Mouse (Mus musculus): ENCODE results near the gene Fblim1. TPM values are rescaled to one million over a fixed set of nuclear protein-coding genes. Genes with fewer than 3 reads are reported as not detected.
A peak's percentile ranks its signal among the peaks of the same experiment; 100 is the strongest.

The Fblim1 gene
- total and polyA plus RNA-seq, 2 experiments from 2014 or later = 57.5 to 61.5 TPM

GRCm38 (mm10) chr4:141544536-141544935 is 61.4 kb downstream of the Fblim1 start:
- Histone ChIP-seq H3K9ac (replicated peaks; ENCODE audit: low read depth, low read length) (peak overlapping the region; percentile 85; the same call in 1 of the 2 replicates), H3K9me3 (replicated peaks; ENCODE audit: control insufficient read depth, low read length) (no peaks in the 10 kb centered on the region), H3K4me3 (ENCODE audit: low read depth, low read length) (peak overlapping the region; percentile 80), H3K27me3 (ENCODE audit: control insufficient read depth, insufficient read depth, low read length) (no peaks in the 10 kb centered on the region), H3K4me2 (ENCODE audit: low read depth, low read length) (peak overlapping the region; percentile 83), H3K36me3 (replicated peaks; ENCODE audit: control insufficient read depth, insufficient read depth, low read length) (no peaks in the 10 kb centered on the region), H3K4me1 (ENCODE audit: control insufficient read depth, insufficient read depth) (0 out of 2 replicates have a peak, but pooled peaks cover 13% of the 10 kb centered on the region), H3K27ac (ENCODE audit: low read depth) (peak overlapping the region; percentile 100)
- ATAC-seq (ENCODE audit: insufficient read depth, low read depth) (no peak), DNase-seq (ENCODE audit: low spot score) (no peak)
- 53% methylated on average over 2 of the region's 2 CpGs for WGBS
- TF ChIP-seq CTCF (IDR thresholded peaks at IDR 0.05; ENCODE audit: low read depth) = no peak

- no peak overlapping the region for H3K4me3 ChIP-seq (ENCODE audit: low read depth, low read length)
- no peak for ATAC-seq (ENCODE audit: insufficient read depth, low read depth)
- no peaks in the 10 kb centered on the region for H3K27me3 ChIP-seq (ENCODE audit: control insufficient read depth, insufficient read depth, low read length)
- DNase-seq (ENCODE audit: low spot score) = no peak
- no peak overlapping the region for H3K9ac ChIP-seq (replicated peaks; ENCODE audit: low read depth, low read length)
- no peak overlapping the region for H3K27ac ChIP-seq (ENCODE audit: low read depth)
- TF ChIP-seq EP300 (IDR thresholded peaks at IDR 0.05; ENCODE audit: low read depth) = no peak
- peaks cover 16% of the 10 kb centered on the region; the same call in 1 of the 2 replicates for H3K4me1 ChIP-seq (ENCODE audit: control insufficient read depth, insufficient read depth)
- H3K36me3 ChIP-seq (replicated peaks; ENCODE audit: control insufficient read depth, insufficient read depth, low read length) = no peaks in the 10 kb centered on the region
- H3K4me2 ChIP-seq (ENCODE audit: low read depth, low read length) = no peak overlapping the region
- WGBS = 84% methylated on average over 3 of the region's 3 CpGs
- no peaks in the 10 kb centered on the region for H3K9me3 ChIP-seq (replicated peaks; ENCODE audit: control insufficient read depth, low read length)
These were observed 62.3 kb downstream of the Fblim1 start for GRCm38 (mm10) chr4:141543593-141543992.

GRCm38 (mm10) chr4:141541851-141542250 is 64.0 kb downstream of the Fblim1 start:
- no peak for ATAC-seq (ENCODE audit: insufficient read depth, low read depth)

GRCm38 (mm10) chr4:141540844-141541243 is 65.1 kb downstream of the Fblim1 start:
- Histone ChIP-seq H3K9me3 (replicated peaks; ENCODE audit: control insufficient read depth, low read length) (no peaks in the 10 kb centered on the region), H3K4me3 (ENCODE audit: low read depth, low read length) (no peak overlapping the region), H3K9ac (replicated peaks; ENCODE audit: low read depth, low read length) (no peak overlapping the region), H3K36me3 (replicated peaks; ENCODE audit: control insufficient read depth, insufficient read depth, low read length) (no peaks in the 10 kb centered on the region), H3K4me2 (ENCODE audit: low read depth, low read length) (no peak overlapping the region), H3K4me1 (ENCODE audit: control insufficient read depth, insufficient read depth) (peaks cover 8% of the 10 kb centered on the region; the same call in 1 of the 2 replicates), H3K27me3 (ENCODE audit: control insufficient read depth, insufficient read depth, low read length) (no peaks in the 10 kb centered on the region), H3K27ac (ENCODE audit: low read depth) (0 out of 2 replicates have a peak overlapping the region, but pooled peaks have one; percentile 20)
- ATAC-seq (ENCODE audit: insufficient read depth, low read depth) (no peak), DNase-seq (ENCODE audit: low spot score) (no peak)
- TF ChIP-seq CTCF (IDR thresholded peaks at IDR 0.05; ENCODE audit: low read depth) (no peak), EP300 (IDR thresholded peaks at IDR 0.05; ENCODE audit: low read depth) (no peak)
- 65% methylated on average over 3 of the region's 3 CpGs for WGBS

More at GRCm38 (mm10) chr4:141541851-141542250, 64.0 kb downstream of the Fblim1 start:
- no peaks in the 10 kb centered on the region for H3K36me3 ChIP-seq (replicated peaks; ENCODE audit: control insufficient read depth, insufficient read depth, low read length)
- no peak overlapping the region for H3K4me3 ChIP-seq (ENCODE audit: low read depth, low read length)
- WGBS = 43% methylated on average over 7 of the region's 7 CpGs
- no peak overlapping the region for H3K9ac ChIP-seq (replicated peaks; ENCODE audit: low read depth, low read length)
- peak overlapping the region; percentile 71 for H3K27ac ChIP-seq (ENCODE audit: low read depth)
- no peaks in the 10 kb centered on the region for H3K27me3 ChIP-seq (ENCODE audit: control insufficient read depth, insufficient read depth, low read length)
- peak overlapping the region; percentile 28; the same call in 1 of the 2 replicates for H3K4me2 ChIP-seq (ENCODE audit: low read depth, low read length)
- TF ChIP-seq EP300 (IDR thresholded peaks at IDR 0.05; ENCODE audit: low read depth) (no peak), CTCF (IDR thresholded peaks at IDR 0.05; ENCODE audit: low read depth) (no peak)
- no peak for DNase-seq (ENCODE audit: low spot score)
- H3K9me3 ChIP-seq (replicated peaks; ENCODE audit: control insufficient read depth, low read length) = no peaks in the 10 kb centered on the region
- H3K4me1 ChIP-seq (ENCODE audit: control insufficient read depth, insufficient read depth) = peaks cover 8% of the 10 kb centered on the region; the same call in 1 of the 2 replicates

- H3K4me1 ChIP-seq (ENCODE audit: control insufficient read depth, insufficient read depth) = peaks cover 18% of the 10 kb centered on the region
- TF ChIP-seq CTCF (IDR thresholded peaks at IDR 0.05; ENCODE audit: low read depth) (no peak), EP300 (IDR thresholded peaks at IDR 0.05; ENCODE audit: low read depth) (no peak)
- no peak for ATAC-seq (ENCODE audit: insufficient read depth, low read depth)
These were observed 66.6 kb downstream of the Fblim1 start for GRCm38 (mm10) chr4:141539213-141539767.

More at GRCm38 (mm10) chr4:141539213-141539767, 66.6 kb downstream of the Fblim1 start:
- Histone ChIP-seq H3K36me3 (replicated peaks; ENCODE audit: control insufficient read depth, insufficient read depth, low read length) (no peaks in the 10 kb centered on the region), H3K9ac (replicated peaks; ENCODE audit: low read depth, low read length) (peak overlapping the region; percentile 58), H3K4me3 (ENCODE audit: low read depth, low read length) (peak overlapping the region; percentile 85), H3K9me3 (replicated peaks; ENCODE audit: control insufficient read depth, low read length) (no peaks in the 10 kb centered on the region), H3K4me2 (ENCODE audit: low read depth, low read length) (peak overlapping the region; percentile 95), H3K27ac (ENCODE audit: low read depth) (peak overlapping the region; percentile 96), H3K27me3 (ENCODE audit: control insufficient read depth, insufficient read depth, low read length) (no peaks in the 10 kb centered on the region)
- WGBS = 34% methylated on average over 12 of the region's 12 CpGs
- no peak for DNase-seq (ENCODE audit: low spot score)

Measured in heart, postnatal 0 days (tissue).